Mouse (Mus musculus) liver, embryonic 15.5 days (tissue): Measurements from ENCODE around the gene Clip1. TPM values are rescaled to one million over a fixed set of nuclear protein-coding genes. Genes with fewer than 3 reads are reported as not detected.

Experiments
- ATAC-seq: fragments of 200-750 bp; cut with Nextera tagmentation; 2 replicates; pipeline ENCODE4 v1.8.0; 2017; ENCODE audit warnings: moderate number of reproducible peaks, mild to moderate bottlenecking, moderate library complexity; ENCODE audit not compliant: insufficient read depth
- H3K27ac ChIP-seq: fragments of 300-500 bp; sonication (generic); replicated peaks from 2 replicates; pipeline ENCODE4 v1.5.1; 2015; ENCODE audit warnings: mild to moderate bottlenecking, inconsistent platforms
- H3K27me3 ChIP-seq: fragments of 300-500 bp; sonication (generic); 2 replicates; pipeline ENCODE4 v1.6.1; 2015; ENCODE audit warnings: mild to moderate bottlenecking, inconsistent platforms
- H3K36me3 ChIP-seq: fragments of 300-500 bp; sonication (generic); replicated peaks from 2 replicates; pipeline ENCODE4 v1.6.1; 2015; ENCODE audit warnings: moderate library complexity, mild to moderate bottlenecking, inconsistent platforms
- H3K4me1 ChIP-seq: fragments of 300-500 bp; sonication (generic); replicated peaks from 2 replicates; pipeline ENCODE4 v1.6.1; 2015; ENCODE audit warnings: inconsistent platforms
- H3K4me2 ChIP-seq: fragments of 300-500 bp; sonication (generic); 2 replicates; pipeline ENCODE4 v1.6.1; 2015; ENCODE audit warnings: moderate library complexity, mild to moderate bottlenecking, inconsistent platforms
- H3K4me3 ChIP-seq: fragments of 300-500 bp; sonication (generic); replicated peaks from 2 replicates; pipeline ENCODE4 v1.5.1; 2015; ENCODE audit warnings: mild to moderate bottlenecking, inconsistent platforms
- H3K9ac ChIP-seq: fragments of 300-500 bp; sonication (generic); 2 replicates; pipeline ENCODE4 v1.6.1; 2015; ENCODE audit warnings: moderate library complexity, mild to moderate bottlenecking, inconsistent platforms
- H3K9me3 ChIP-seq: fragments of 300-500 bp; sonication (generic); replicated peaks from 2 replicates; pipeline ENCODE4 v1.6.1; 2016; ENCODE audit warnings: inconsistent platforms
- WGBS: fragments of 180-500 bp; shearing (Covaris S2); methylation state at CpG from one replicate; pipeline ENCODE4 v1.1.7; 2015; ENCODE audit warnings: mixed read lengths; ENCODE audit not compliant: insufficient replicate concordance; 5-methylcytosine and 5-hydroxymethylcytosine counted together
- polyA plus RNA-seq: library from polyadenylated mRNA; unstranded; fragments of >200 nt; fragmentation: Nextera tagmentation; extraction: Ambion mirVana; gene quantifications from 2 replicates; pipeline ENCODE4 v1.2.1, GENCODE M21; 2015

Gene Clip1
- polyA plus RNA-seq, 1 experiment from 2014 or later: 10.8 TPM

DNA sequence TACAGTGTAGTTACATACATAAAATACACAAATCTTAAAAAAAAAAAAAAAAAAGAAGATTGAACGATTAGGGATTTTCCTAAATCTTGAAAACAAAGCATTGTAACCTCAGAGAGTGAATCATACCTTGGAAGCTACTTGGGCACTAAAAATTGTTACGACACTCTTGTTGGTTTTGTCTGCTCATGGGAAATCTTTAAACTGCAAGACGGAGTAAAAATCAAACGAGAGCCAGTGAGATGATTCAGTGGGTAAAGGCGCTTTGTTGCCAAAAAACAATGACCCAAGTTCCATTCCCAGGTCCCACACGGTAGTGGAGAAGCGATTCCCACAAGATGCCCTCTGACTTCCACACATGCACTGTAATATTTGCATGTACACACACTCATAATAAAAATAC, 11.8 kb upstream of the Clip1 start:
- Histone ChIP-seq H3K27me3 (no peaks in the 10 kb centered on the region), H3K4me1 (no peaks in the 10 kb centered on the region), H3K36me3 (peaks cover 41% of the 10 kb centered on the region), H3K9ac (no peak overlapping the region), H3K4me2 (no peak overlapping the region), H3K9me3 (no peaks in the 10 kb centered on the region), H3K27ac (no peak overlapping the region), H3K4me3 (no peak overlapping the region)
- 80% methylated on average over 7 of the region's 7 CpGs for WGBS
- ATAC-seq: no peak

DNA sequence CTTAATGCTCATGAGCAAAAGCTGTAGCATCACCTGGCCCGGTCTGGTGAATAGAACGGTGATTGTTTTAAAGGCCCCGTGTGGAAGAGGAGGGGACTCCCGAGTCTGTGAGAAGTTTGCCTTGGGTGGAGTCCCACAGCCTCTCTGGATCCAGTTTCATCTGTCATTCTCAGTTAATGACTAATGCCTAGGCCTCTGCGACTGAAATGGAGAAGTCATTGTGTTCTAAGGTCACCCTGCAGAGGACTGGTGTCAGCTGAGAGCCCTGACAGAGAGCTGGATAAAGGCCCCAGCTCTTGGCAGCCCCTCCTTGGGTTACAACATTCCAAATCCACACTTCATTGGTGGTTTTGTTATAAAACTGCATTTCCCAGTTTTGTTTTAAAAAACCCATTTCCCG, 10.1 kb upstream of the Clip1 start:
- Histone ChIP-seq H3K4me1 (no peaks in the 10 kb centered on the region), H3K4me3 (no peak overlapping the region), H3K9ac (no peak overlapping the region), H3K27me3 (no peaks in the 10 kb centered on the region), H3K36me3 (peaks cover 24% of the 10 kb centered on the region), H3K4me2 (no peak overlapping the region), H3K27ac (no peak overlapping the region), H3K9me3 (no peaks in the 10 kb centered on the region)
- no peak for ATAC-seq
- 53% methylated on average over 6 of the region's 6 CpGs for WGBS

DNA sequence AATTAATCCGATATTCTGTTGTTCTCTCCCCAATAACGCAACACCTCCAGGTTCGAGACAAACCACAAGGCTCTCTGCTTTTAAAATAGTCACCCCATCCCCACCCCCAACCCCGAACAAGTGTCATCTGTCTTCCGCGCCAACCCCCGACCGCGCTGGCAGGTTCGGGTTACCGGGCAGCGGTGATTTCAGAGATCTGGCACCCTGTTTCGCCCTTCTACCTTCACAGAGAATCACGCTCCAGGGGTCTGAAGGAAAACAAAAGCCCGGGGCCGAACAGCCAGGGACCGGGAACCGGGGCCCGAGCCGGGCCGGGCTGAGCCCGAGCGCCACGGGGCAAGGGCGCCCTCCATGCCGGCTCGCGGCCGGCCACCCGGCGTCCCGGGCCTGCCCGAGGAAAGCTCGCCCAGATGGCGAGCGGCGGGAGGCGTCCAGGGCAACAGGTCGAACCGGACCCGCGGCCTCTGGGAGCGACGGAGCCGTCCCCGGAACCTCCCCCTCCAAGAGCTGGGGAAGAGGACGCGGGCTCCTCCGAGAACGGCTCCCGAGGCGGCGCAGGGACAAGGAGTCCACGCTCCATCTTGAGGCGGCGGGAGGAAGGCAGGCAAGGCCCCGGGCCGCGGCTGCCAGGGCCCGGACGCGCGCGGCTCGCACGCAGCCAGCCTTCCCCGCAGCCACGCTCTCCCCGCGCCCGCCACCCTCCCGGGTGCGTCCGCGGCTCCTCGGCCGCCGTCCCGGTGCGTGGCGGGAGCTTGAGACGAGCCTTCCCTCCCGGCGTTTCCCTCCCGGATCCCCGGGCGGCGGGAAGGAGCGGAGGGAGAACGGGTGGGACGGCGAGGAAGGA, 819 bp downstream of the Clip1 start:
- H3K36me3 ChIP-seq: no peaks in the 10 kb centered on the region
- H3K27me3 ChIP-seq: peaks cover 11% of the 10 kb centered on the region
- peak overlapping the region; percentile 79 for H3K4me3 ChIP-seq
- H3K9me3 ChIP-seq: no peaks in the 10 kb centered on the region
- under 1% methylated on average over 92 of the region's 92 CpGs for WGBS
- peak overlapping the region; percentile 94 for H3K4me2 ChIP-seq
- H3K4me1 ChIP-seq: peaks cover 30% of the 10 kb centered on the region
- H3K27ac ChIP-seq: peak overlapping the region; percentile 74
- ATAC-seq: peak; percentile 72
- H3K9ac ChIP-seq: peak overlapping the region; percentile 83

DNA sequence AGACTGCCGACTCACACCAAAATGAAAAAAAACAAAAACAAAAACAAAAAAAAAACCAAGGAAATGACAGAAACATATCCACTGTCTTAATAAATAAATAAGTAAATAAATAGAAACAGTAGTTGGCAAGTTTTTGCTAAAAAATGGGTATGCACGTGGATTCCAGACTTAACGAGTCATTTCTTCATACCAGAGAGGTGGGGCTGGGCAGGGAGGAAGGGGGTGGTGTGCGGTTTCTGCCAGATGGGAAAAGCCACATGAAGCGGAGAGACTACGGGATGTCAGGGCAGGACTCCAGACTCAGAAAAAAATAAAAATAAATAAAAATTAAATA, 1.4 kb downstream of the Clip1 start:
- ATAC-seq: no peak
- peak overlapping the region; percentile 94 for H3K4me2 ChIP-seq
- WGBS: 6% methylated on average over 6 of the region's 6 CpGs
- peaks cover 11% of the 10 kb centered on the region for H3K27me3 ChIP-seq
- peak overlapping the region; percentile 79 for H3K4me3 ChIP-seq
- H3K9me3 ChIP-seq: no peaks in the 10 kb centered on the region
- no peaks in the 10 kb centered on the region for H3K36me3 ChIP-seq
- H3K4me1 ChIP-seq: peaks cover 30% of the 10 kb centered on the region
- peak overlapping the region; percentile 83 for H3K9ac ChIP-seq
- H3K27ac ChIP-seq: peak overlapping the region; percentile 74; the same call in 1 of the 2 replicates

DNA sequence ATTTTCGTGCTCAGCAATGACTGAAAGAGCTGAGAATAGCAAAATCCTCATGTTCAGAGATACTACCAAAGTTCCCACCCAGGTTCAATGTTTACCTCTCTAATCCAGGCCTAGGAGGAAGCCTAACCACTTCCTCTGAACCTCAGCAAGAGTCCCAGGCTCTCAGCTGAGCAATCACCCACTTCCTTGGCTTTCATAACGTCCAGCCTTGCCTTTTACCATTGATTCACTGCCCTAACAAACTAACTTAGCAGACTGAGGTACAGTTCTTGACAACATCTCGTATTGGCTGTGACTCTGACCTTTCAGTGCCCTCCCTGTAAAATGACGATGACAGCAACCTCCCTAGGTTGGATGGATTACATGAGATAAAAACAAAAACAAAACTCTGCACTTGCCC, 2.0 kb downstream of the Clip1 start:
- WGBS: 15% methylated on average over 4 of the region's 4 CpGs

DNA sequence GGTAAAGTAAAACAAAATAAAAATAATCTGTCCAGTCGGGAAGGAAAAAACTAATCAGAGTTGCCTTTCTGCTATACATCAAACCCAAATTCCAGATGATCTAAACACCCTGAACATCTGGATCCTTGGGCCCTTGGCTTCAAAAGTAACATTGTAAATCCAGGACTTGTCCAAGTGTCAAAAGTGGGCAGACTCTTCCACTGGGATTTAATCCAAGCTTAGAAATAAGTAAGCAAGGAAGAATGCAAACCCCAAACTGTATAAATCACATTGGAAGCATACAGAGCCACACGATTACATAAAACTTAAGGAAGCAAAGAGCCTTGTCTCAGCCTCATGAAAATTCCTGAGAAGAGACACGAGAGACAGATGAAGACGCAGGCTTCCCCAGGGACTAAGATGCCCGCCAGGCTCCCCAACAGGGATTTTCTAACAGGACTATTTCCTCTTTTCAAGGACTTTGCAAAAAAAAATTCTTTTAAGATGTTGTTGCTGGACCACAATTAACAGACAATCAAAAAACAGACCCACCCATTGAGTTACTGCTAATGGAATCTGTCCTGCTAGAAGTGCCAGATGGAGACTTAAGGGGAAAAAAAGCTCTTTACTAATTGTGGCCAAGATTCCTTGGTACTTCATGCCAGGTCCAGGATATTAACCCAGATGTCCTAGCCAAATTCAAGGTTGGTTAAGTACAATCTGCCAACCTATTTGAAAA, 4.7 kb downstream of the Clip1 start:
- H3K36me3 ChIP-seq: no peaks in the 10 kb centered on the region
- H3K4me3 ChIP-seq: no peak overlapping the region
- H3K27me3 ChIP-seq: peaks cover 5% of the 10 kb centered on the region
- H3K9ac ChIP-seq: no peak overlapping the region
- H3K4me1 ChIP-seq: peaks cover 43% of the 10 kb centered on the region
- H3K9me3 ChIP-seq: no peaks in the 10 kb centered on the region
- ATAC-seq: no peak
- no peak overlapping the region for H3K4me2 ChIP-seq
- 69% methylated on average over 5 of the region's 5 CpGs for WGBS
- no peak overlapping the region for H3K27ac ChIP-seq

More for the DNA sequence above, 2.0 kb downstream of the Clip1 start:
- ATAC-seq: no peak
- H3K27ac ChIP-seq: peak overlapping the region; percentile 21
- peak overlapping the region; percentile 94 for H3K4me2 ChIP-seq
- peaks cover 11% of the 10 kb centered on the region for H3K27me3 ChIP-seq
- H3K9me3 ChIP-seq: no peaks in the 10 kb centered on the region
- peak overlapping the region; percentile 79 for H3K4me3 ChIP-seq
- H3K9ac ChIP-seq: 0 out of 2 replicates have a peak overlapping the region, but pooled peaks have one; percentile 9
- H3K4me1 ChIP-seq: peaks cover 30% of the 10 kb centered on the region
- H3K36me3 ChIP-seq: no peaks in the 10 kb centered on the region

DNA sequence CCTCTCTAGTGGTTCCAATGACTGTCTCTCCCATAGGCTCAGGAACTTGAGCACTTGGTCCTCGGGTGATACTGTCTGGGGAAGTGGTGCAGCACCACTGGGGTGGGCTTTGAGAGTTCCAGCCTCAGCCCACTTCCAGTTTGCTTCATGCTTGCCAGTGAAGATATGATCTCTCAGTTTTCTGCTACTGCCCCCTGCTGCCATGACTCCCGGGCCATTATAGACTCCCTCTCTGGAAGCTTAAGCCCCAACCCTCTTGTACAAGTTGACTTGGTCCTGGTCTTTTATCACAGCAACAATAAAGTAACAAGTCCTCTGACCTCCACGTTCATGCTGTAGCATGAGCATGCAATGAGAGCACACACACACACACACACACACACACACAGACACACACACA, 5.3 kb downstream of the Clip1 start:
- 35% methylated on average over 3 of the region's 3 CpGs for WGBS
- H3K9me3 ChIP-seq: no peaks in the 10 kb centered on the region
- H3K36me3 ChIP-seq: no peaks in the 10 kb centered on the region
- no peak overlapping the region for H3K9ac ChIP-seq
- H3K27me3 ChIP-seq: no peaks in the 10 kb centered on the region; the same call in 1 of the 2 replicates
- no peak overlapping the region for H3K4me3 ChIP-seq
- no peak overlapping the region for H3K27ac ChIP-seq
- H3K4me1 ChIP-seq: peaks cover 41% of the 10 kb centered on the region
- no peak for ATAC-seq
- H3K4me2 ChIP-seq: no peak overlapping the region

DNA sequence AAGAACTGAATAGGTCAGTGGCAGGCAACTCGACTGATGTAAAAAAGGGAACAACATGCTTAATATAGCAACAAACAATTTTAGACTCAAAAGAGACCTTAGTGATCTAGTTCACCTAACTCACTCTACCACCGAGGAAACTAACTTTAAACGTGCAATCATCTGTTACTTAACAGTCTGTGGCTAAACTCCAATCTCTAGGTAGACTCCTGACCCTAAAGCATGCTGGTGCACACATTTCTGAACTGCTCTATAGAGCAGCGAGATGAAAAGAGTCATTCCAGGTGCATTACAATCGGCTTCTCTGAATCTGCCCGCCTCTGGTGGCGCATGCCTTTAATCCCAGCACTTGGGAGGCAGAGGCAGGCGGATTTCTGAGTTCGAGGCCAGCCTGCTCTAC, 8.7 kb downstream of the Clip1 start:
- no peaks in the 10 kb centered on the region for H3K27me3 ChIP-seq
- H3K4me1 ChIP-seq: peaks cover 45% of the 10 kb centered on the region
- no peak overlapping the region for H3K4me3 ChIP-seq
- no peak overlapping the region for H3K9ac ChIP-seq
- H3K4me2 ChIP-seq: no peak overlapping the region
- H3K9me3 ChIP-seq: no peaks in the 10 kb centered on the region
- no peaks in the 10 kb centered on the region for H3K36me3 ChIP-seq
- H3K27ac ChIP-seq: peak overlapping the region; percentile 51; the same call in 1 of the 2 replicates
- ATAC-seq: peak; percentile 48; the same call in 1 of the 2 replicates
- WGBS: 50% methylated on average over 9 of the region's 9 CpGs

DNA sequence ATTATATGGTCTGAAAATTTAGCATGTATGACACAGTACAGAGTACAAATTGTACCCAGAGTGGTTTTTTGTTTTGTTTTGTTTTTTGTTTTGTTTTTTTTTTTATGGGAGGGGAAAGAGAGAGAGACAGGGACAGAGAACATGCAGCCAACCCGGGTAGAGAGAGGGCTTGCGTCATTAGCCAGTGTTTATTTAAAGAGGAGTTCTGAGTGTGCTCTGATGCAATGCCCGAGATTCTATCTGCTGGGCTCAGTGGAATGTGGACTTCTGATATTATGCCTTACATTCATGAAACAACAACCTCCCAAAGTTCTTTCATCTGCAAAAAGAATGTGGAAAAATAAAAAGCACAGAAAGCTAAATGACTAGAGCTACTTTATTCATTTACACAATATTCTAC, 9.2 kb downstream of the Clip1 start:
- Histone ChIP-seq H3K4me2 (no peak overlapping the region), H3K27me3 (no peaks in the 10 kb centered on the region), H3K9ac (no peak overlapping the region), H3K4me3 (no peak overlapping the region), H3K9me3 (no peaks in the 10 kb centered on the region), H3K27ac (no peak overlapping the region), H3K4me1 (peaks cover 50% of the 10 kb centered on the region), H3K36me3 (no peaks in the 10 kb centered on the region)
- peak; percentile 66 for ATAC-seq
- 20% methylated on average over 3 of the region's 3 CpGs for WGBS

DNA sequence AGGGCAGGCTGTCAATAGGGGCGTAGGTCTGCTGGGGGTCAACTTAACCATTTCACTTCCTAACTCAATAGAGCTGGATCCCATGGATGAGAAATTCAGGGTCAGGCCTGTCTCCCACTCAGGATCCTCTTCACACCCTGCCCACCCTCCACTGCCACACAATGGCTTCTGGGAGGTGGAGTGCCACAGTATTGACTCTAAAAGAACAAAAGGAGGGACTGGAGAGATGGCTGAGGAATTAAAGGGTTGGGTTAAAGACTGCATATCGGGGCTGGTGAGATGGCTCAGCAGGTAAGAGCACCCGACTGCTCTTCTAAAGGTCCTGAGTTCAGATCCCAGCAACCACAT, 13.0 kb downstream of the Clip1 start:
- H3K9me3 ChIP-seq: no peaks in the 10 kb centered on the region
- no peak overlapping the region; the same call in 1 of the 2 replicates for H3K4me3 ChIP-seq
- H3K4me2 ChIP-seq: peak overlapping the region; percentile 55; the same call in 1 of the 2 replicates
- H3K4me1 ChIP-seq: peaks cover 63% of the 10 kb centered on the region
- no peak overlapping the region for H3K9ac ChIP-seq
- H3K27me3 ChIP-seq: no peaks in the 10 kb centered on the region
- peak overlapping the region; percentile 69; the same call in 1 of the 2 replicates for H3K27ac ChIP-seq
- 60% methylated on average over 3 of the region's 3 CpGs for WGBS
- no peaks in the 10 kb centered on the region for H3K36me3 ChIP-seq
- no peak for ATAC-seq

DNA sequence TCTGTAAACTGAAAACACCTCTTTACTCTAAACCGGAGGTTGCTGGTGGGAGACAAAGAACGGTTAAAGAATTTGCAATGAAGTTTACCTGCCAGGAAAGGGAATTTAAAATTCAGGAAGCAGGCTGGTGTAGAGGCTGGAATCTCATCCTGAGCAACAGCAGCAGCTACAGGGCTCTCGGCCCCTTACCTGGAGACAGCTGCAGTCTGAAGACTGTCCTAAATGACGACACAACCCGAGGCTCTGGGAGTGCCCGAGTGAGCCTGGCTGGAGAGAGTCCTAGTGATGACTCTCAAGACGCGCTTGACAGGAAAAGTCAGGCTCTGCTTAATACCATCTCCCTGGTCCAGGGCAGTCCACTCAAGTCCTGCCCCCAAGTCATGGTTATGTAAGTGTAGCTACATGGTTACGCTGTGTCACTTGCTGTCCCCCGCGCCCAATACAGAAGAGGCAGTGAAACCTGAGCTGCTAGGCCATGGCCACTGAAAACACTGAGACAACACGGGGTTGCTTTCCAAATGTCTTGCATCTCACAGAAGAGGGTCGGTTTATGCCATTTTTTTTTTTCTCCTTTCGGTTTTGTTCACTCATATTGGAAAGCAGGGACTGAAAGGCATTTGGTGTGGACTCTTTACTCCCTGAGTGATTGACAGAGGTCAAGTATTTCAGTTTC, 13.5 kb downstream of the Clip1 start:
- WGBS: 42% methylated on average over 14 of the region's 14 CpGs
- Histone ChIP-seq H3K27me3 (no peaks in the 10 kb centered on the region), H3K36me3 (no peaks in the 10 kb centered on the region), H3K9me3 (no peaks in the 10 kb centered on the region), H3K9ac (peak overlapping the region; percentile 23; the same call in 1 of the 2 replicates), H3K4me3 (peak overlapping the region; percentile 18), H3K27ac (peak overlapping the region; percentile 69), H3K4me1 (peaks cover 62% of the 10 kb centered on the region), H3K4me2 (peak overlapping the region; percentile 55)
- ATAC-seq: peak; percentile 30; the same call in 1 of the 2 replicates
